Mouse (Mus musculus) gastrocnemius, postnatal 4 days (tissue): Measurements from ENCODE around the gene Uqcr11. TPM values are rescaled to one million over a fixed set of nuclear protein-coding genes. Genes with fewer than 3 reads are reported as not detected.

Experiments
- DNase-seq, 2 experiments: peaks; one replicate each; pipeline ENCODE4 v3.0.0; 2021 to 2022; ENCODE audit warnings: low spot score in 2 of 2, mixed read lengths in 2 of 2
- total RNA-seq, 2 experiments: library from RNA; stranded (reverse); gene quantifications; 2 replicates each; pipeline ENCODE4 v1.2.3; 2021

Uqcr11 gene
- total RNA-seq, 2 experiments from 2014 or later: 640 to 657 TPM

DNA sequence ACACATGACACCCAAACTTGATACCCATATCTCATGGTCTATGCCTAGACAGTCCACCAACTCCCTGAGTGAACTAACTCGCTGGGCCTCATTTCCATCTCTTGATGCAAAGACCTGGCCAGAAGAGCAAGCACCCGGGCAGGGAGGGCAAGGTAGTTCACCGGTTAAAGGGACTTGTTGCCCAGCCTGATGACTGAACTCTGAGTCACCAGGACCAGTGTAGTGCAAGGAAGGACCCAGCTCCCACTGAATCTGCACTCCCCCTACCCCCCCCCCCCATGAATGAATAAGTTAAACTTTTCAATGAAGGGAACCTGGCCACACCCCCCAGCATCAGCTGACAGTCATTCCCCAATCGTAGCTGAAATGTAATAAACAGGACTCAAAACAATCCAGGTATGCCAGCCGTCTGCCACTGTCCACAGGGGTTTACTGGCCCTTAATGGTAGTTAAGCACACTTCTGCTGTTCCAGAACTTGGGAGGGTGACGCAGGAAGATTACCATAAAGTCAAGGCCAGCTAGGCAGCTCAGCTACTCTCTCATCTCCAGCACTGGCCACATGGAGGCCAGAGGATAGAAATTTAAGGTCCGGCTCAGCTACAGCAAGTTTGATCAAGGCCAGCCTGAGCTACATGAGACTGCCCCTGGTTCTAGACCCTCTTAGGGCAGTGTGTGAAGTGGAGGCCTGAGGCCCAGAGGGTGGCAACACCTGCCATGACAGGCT lies 23.8 kb downstream of the Uqcr11 start:
- no peak for DNase-seq

DNA sequence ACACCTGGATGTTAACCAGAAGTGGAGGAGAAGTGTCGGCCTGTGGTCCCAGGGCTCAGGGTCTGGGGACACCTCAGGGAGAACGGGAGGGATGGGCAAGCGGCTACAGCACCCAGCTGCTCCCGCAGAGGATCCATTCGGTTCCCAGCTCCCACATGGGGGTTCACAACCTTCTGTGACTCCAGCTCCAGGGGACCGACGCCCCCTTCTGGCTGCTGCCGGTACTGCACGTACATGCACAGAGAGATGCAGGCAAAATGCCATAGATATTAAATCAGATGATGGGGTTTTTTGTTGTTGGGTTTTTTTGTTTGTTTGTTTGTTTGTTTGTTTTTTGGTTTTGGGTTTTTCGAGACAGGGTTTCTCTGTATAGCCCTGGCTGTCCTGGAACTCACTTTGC lies 28.9 kb downstream of the Uqcr11 start:
- DNase-seq: no peak

DNA sequence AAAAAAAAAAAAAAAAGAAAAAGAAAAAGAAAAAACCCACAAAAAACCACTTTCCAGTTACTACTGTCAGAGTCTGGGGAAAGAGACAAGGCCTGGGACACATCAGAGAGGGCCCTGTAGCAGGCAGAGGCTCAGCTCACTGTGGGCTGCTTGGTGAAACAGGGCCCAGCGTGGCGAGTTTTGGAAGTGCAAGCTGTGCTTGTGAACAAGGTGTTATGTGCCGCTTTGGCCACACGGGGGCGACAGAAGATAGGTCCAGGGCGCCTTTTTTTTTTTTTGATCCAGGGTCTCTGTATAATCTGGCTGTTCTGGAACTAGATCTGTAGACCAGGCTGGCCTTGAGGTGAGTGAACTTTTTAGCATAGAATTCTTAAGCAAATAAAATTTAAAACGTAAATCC lies 30.5 kb downstream of the Uqcr11 start:
- peak; percentile 90 to 93 for DNase-seq

DNA sequence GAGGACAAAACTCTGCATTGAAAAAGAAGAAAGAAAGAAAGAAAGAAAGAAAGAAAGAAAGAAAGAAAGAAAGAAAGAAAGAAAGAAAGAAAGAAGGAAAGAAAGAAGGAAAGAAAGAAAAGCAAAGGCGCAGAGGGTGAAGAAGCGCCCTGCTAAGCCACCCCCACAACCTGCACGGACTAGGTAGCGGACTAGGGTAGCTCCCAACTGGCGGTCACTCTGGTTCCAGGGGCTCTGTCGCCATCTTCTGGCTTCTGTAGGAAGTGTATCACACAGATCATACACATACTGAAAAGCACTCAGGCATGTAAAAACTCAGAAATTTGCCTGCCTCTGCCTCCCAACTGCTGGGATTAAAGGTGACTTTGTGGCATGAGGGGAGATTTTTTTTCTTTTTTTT lies 32.6 kb downstream of the Uqcr11 start:
- DNase-seq: peak in 1 of 2 experiments; percentile 68

DNA sequence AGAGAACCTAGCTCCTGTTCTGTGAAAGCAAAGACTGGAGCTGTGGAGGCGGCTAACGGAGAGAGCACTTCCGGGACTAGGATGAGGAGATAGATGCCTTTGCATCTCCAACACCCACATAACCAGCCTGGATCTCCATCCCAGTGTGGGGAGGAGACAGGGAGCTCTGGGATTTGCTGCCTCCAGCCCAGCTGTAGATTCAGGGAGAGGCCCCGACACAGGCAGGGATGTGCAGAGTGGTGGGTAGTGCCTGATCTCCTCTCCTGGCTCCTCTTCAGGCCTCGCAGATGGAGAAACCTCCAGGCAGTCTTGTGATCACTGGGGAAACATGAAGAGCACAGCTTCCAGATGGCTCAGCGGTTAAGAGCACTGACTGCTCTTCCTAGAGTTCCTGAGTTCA lies 33.9 kb downstream of the Uqcr11 start:
- no peak for DNase-seq

DNA sequence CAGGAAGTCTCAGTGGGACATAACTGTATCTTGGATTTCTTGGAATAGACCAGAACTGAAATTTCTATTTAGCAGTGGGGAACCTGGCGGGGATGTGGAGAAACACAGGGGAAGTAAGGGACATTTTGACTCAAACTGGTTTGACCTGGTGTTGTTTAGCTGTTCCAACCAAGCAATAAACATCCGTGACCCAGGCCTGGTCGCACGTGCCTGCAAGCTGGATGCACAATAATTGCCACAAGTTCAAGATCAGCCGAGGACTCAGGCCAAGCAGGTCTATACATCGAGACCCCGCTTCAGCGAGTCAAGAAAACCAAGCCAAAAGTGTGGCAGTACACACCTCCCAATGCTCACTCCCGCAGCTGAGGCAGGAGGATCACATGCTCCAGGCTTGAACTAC lies 34.6 kb downstream of the Uqcr11 start:
- no peak for DNase-seq

DNA sequence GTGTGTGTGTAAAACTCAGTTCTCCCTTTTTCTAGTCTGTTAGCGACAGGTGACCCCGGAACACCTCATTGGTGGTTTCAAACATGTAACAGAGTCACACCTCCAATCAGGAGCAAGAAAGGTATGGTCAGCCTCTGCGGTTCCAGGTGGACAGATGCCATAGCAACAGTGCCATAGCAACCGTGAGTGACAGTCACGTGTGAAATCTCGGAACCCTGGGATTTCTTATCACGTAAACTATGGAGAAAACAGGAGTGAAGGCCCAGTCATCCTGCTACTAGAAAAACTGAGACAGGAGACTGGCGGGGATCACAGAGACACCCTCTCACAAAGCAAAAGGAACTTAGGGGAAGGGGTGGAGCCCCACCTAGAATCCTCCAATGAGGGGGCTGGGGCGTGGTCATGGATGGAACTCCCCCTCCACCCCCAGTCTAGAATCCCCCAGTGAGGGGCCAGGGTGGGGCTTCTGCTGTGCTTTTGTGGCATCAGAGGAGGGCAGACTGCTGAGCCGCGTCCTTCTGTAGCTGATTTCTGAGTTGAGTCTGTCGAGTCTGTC lies 35.1 kb downstream of the Uqcr11 start:
- DNase-seq: no peak

DNA sequence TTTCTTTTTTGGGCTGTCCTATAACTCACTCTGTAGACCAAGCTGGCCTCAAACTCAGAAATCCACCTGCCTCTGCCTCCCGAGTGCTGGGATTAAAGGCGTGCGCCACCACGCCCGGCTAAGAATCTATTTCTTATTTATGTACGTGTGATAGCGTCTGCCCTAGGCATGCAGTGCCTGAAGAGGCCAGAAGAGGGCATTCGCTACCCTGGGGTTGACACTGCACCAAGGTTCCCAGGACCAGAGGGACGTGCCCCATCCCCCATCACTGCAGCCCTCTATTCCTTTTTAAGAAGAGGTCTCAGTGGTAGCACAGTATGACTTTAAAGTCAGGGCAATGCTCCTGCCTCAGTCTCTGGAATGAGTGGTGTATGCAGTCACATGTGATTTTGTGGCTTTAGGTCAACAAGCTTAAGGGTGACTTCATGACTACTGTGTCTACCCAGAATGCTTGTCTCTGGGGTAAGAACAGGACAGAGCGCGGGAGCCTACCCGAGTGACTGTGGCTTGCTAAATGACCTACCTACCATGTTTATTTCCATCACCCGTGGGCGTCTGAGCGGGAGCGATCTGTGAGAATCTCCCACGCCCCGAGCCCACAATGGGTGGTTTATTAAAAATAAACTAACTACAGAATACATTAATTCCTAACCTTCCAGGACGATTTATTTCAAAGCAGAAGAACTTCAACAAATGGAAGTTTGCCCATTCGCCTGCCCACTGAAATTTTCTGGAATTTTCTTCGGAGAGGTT lies 36.5 kb downstream of the Uqcr11 start:
- DNase-seq: no peak

DNA sequence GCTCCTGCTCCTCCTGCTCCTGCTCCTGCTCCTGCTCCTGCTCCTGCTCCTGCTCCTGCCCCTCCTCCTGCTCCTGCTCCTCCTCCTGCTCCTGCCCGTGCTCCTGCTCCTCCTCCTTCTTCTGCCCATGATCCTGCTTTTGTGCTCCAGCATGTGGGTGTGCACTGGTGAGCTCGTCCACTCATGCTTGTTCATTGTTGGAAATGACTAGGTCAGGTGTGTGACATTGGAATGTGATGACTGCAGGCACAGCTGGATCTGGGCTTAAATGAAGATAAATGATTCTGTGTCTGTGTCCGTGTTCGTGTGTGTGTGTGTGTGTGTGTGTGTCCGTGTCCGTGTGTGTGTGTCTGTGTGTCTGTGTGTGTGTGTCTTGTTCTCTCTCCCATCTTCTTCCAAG lies 38.2 kb downstream of the Uqcr11 start:
- no peak for DNase-seq

DNA sequence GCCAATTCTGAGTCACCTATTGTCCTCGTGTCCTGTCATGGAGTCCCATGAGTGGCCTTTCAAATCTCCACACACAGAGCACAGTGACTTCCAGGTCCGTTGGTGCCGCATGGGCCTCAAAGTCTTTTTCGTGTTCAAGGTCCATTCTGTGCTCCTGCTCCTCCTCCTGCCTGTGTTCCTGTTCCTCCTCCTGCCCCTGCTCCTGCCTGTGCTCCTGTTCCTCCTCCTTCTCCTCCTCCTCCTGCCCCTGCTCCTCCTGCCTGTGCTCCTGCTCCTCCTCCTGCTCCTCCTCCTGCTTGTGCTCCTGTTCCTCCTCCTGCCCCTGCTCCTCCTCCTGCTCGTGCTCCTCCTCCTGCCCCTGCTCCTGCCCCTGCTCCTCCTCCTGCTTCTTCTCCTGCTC lies 38.7 kb downstream of the Uqcr11 start:
- DNase-seq: no peak

DNA sequence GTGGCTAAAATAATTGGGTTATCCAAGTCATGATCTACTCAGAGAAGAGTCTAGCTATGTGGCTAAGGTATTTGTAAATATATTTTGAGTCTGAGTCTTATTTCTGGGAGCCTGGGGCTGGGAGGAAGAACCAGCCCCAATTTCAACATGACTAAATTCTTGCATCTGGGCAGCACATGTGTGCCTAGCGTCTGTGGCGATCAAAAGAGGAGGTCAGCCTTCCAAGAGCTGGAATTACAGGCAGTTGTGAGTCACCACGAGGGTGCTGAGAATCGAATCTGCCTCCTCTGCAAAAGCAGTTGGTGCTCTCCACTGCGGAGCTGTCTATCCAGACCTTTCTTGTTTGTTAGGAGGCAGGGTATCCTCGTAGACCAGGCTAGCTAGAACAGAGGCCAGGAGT lies 40.9 kb downstream of the Uqcr11 start:
- no peak for DNase-seq

DNA sequence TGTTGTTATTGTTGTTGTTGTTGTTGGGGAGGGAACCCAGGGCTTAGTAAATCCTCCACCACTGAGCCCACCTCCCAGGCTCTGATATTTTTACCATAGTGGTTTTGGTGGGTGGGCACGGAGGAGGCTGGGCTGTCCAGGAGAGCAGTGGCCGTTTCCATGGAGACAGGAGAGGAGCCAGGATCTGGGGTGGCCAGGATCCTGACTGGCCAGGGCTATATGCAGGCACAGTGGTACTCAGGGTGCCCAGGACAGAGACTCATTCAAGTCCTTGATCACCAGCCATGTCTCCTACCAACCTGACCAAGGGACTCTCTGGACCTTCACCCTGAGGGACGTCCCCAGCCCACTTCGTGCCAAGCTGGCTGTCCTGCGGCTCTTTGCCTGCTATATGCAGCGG lies 42.9 kb downstream of the Uqcr11 start:
- DNase-seq: no peak

DNA sequence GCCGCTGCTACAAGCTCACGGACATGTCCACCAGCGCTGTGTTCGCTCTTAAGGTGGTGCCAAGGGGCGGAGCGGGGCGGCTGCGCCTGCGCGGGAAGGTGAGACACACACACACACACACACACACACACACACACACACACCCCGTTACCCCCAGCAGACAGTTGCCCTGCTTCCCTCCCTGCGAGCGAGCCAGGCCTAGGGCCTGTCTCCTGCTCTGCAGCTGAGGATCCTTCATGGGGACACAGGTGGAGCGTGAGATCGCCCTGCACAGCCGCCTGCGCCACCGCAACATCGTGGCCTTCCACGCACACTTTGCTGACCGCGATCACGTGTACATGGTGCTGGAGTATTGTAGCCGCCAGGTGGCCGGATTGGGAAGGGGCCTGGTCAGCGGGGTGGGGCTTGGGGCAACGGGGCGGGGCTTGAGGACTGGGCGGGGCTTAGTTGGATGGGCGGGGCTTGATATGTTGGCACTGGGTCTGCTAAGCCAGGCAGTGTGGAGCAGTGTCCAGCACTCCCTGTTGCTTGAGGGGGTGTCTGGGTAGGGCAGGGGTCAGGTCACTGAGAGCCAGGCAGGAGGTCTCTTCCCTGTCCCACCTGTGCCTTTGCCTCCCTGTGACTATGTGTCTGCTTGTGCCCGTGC lies 48.5 kb downstream of the Uqcr11 start:
- no peak for DNase-seq

DNA sequence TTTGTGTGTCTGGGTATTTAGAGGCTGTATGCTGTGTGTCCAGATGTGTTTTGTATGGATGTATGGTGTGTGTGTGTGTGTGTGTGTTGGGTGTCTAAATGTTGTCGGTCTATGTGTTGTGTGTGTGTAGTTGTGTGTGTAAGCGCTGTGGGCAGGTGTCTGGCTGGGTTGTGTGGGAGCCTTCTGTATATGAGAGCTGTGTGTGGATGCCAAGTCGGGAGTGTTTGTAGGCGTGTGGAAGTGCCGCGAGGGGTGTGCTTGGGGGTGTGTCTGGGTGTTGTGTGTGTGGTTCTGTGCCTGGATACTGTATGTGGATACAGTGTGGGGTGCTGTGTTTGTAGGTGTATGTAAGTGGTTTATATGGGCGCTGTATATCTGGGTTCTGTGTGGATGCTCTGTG lies 49.3 kb downstream of the Uqcr11 start:
- no peak for DNase-seq

DNA sequence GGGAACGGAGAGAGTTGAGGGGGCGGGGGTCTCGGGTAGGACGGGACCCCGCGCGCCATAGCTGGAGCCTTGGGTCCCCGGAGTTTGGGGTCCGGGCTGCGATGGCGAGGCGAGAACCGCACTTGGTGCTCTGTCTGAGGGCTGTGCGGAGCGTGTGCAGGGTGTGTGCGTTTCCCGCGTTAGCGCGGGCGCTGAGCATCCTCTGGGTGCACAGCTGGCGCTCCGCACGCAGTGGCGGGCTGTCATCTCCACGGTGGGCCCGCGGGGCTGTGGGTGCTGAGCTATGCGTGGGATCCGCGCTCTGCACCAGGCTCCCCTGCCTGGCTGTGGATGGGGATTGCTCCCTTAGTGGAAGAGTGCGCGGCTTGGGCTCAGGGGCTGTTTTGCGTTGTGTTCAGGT lies 49.9 kb downstream of the Uqcr11 start:
- no peak for DNase-seq

DNA sequence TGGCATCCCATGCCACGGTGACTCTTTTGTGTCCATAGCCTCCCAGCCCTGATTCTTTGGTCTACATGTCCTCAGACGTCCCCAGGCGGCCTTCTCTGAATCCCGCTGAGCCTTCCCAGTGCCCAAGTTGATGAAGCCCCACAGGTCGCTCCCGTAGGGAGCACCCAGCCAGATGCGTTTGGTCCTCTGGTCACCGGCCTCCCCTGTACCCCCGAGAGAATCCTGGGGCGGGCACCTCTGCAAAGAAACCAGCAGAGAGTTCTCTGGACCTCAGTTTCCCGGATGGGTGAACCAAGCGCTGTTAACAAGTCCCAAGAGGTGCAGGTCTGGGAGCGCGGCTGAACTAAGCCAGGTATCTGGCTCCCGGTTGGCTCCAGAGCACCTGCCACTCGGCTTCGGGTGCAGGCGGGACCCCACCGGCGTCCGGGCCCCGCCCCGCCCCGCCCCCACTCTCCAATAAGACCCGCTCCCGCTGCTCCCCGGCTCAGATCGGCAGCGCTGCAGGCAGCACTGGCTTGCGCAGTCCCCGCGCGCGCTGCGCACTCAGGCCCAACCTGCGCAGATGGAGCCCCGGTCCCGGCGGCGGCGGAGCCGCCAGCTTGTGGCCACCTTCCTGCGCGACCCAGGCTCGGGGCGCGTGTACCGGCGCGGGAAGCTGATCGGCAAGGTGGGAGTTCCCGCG lies 50.5 kb downstream of the Uqcr11 start, which contains the start of gene Plk5:
Gene Plk5 (plus strand): TSS at position 459 of the 682 bp plus-strand sequence.
- no peak for DNase-seq

DNA sequence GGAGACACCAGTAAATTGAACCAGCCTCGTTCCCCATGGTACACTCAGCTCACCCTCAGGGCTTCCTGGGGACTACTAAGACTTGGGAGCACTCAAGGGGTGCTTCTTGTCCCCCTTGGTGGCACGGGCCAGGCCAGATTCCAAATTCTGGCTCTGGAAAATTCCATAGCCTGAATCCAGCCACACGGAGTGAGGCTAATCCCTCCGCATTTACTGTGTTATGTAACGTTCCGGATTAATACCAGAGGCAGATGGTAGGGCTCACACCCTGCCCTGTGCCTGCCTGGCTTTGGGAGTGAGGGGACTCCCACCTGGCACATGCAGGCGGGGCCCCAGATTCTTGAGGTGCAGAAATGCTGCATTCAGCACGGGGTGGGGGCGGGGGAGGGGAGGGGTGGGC lies 51.2 kb downstream of the Uqcr11 start:
- no peak for DNase-seq
